Mouse (Mus musculus) mesoderm, embryonic 11.5 days (tissue): ENCODE results near the gene Pdcd11.

ENCODE experiments used
- DNase-seq: peaks from one replicate; pipeline ENCODE4 v3.0.0-alpha.2; 2012; ENCODE audit warnings: low read depth, low spot score

Gene Pdcd11

GRCm38 (mm10) chr19:47168223-47168622 lies 77.7 kb downstream of the Pdcd11 start:
- DNase-seq = peak; percentile 79

GRCm38 (mm10) chr19:47168793-47169412 lies 78.3 kb downstream of the Pdcd11 start:
- DNase-seq = peak; percentile 85

GRCm38 (mm10) chr19:47174515-47174914 lies 83.9 kb downstream of the Pdcd11 start:
- DNase-seq = no peak

- no peak for DNase-seq
Measured at GRCm38 (mm10) chr19:47175472-47175871, 84.9 kb downstream of the Pdcd11 start.

GRCm38 (mm10) chr19:47176916-47177505 lies 86.4 kb downstream of the Pdcd11 start:
- DNase-seq = no peak

- no peak for DNase-seq
Measured at GRCm38 (mm10) chr19:47178001-47178400, 87.4 kb downstream of the Pdcd11 start.

GRCm38 (mm10) chr19:47178431-47179271 lies 88.1 kb downstream of the Pdcd11 start, which contains the start of gene Neurl1a:
Gene Neurl1a, plus strand, starts transcription at chr19:47178820.
- DNase-seq = peak; percentile 66

- no peak for DNase-seq
Measured at GRCm38 (mm10) chr19:47179272-47179809, 88.8 kb downstream of the Pdcd11 start.

- no peak for DNase-seq
Measured at GRCm38 (mm10) chr19:47180011-47180410, 89.4 kb downstream of the Pdcd11 start.
